16 mouse cellular contexts compared by ENCODE assay signal in the genomic region with DNA sequence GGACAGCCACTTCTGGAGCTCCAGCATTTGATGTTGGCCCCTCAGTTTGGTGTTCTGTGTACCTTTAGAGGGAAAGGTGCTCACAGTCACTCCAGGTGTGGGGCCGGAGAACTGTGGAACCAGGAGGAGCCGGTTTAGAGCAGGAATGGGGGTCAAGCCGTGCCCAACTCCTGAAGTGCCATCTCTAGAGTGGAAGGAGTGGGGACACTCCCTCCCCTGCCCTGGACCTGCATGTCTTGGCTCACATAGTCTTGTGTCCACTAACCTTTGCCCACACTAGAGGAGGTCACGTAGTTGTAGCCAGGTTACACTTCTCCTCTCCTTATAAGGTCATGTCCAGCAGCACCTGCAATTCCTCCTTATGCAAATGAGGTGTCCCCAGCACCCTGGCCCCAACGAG.
"Had no signal": no experiment of that assay in that cellular context is flagged by ENCODE, and none has a peak within 500 bp of the region (broad histone marks: within the 10 kb centered on the region; RNA-seq: fewer than 3 reads in every experiment).

No protein-coding gene starts in this region.

- H3K4me2 ChIP-seq: hindbrain, embryonic 15.5 days; limb, embryonic 13.5 days; liver, embryonic 15.5 days; lung, embryonic 15.5 days; neural tube, embryonic 15.5 days had no signal

- H3K27me3 ChIP-seq: hindbrain, embryonic 15.5 days; neural tube, embryonic 15.5 days had no signal

- H3K4me1 ChIP-seq: liver, embryonic 15.5 days; lung, embryonic 15.5 days had no signal

- H3K9me3 ChIP-seq: hindbrain, embryonic 15.5 days; limb, embryonic 13.5 days; liver, embryonic 15.5 days; lung, embryonic 15.5 days; midbrain, embryonic 10.5 days; neural tube, embryonic 15.5 days had no signal

- ATAC-seq: intestine, embryonic 16.5 days had no signal

- DNase-seq: layer of hippocampus, adult 9-11 months; layer of hippocampus, postnatal 36 days; left cerebral cortex, postnatal 4 days; midbrain, embryonic 14.5 days; right cerebral cortex, adult 18-20 months; right cerebral cortex, postnatal 25 days; thymus, postnatal 4 days had no signal

- H3K27ac ChIP-seq: hindbrain, embryonic 15.5 days; limb, embryonic 13.5 days; liver, embryonic 15.5 days; lung, embryonic 15.5 days; midbrain, embryonic 10.5 days; neural tube, embryonic 15.5 days; stomach, postnatal 0 days had no signal

- H3K36me3 ChIP-seq: hindbrain, embryonic 15.5 days; limb, embryonic 13.5 days; liver, embryonic 15.5 days; lung, embryonic 15.5 days; midbrain, embryonic 10.5 days; neural tube, embryonic 15.5 days had no signal

- H3K4me3 ChIP-seq: hindbrain, embryonic 15.5 days; limb, embryonic 13.5 days; liver, embryonic 15.5 days; lung, embryonic 15.5 days; midbrain, embryonic 10.5 days; myocyte; neural tube, embryonic 15.5 days had no signal

- H3K9ac ChIP-seq: hindbrain, embryonic 15.5 days; limb, embryonic 13.5 days; liver, embryonic 15.5 days; lung, embryonic 15.5 days; neural tube, embryonic 15.5 days had no signal
